Mouse (Mus musculus) lung, postnatal 0 days (tissue): ENCODE measurements around the gene Yes1.

Experiments
- CTCF ChIP-seq: IDR thresholded peaks from 2 replicates; pipeline ENCODE4 v1.5.1; 2016; ENCODE audit warnings: antibody characterized with exemption, mild to moderate bottlenecking
- EP300 ChIP-seq: IDR thresholded peaks from 2 replicates; pipeline ENCODE4 v1.6.1; 2016; ENCODE audit warnings: antibody characterized with exemption, mild to moderate bottlenecking, control low read depth

DNA sequence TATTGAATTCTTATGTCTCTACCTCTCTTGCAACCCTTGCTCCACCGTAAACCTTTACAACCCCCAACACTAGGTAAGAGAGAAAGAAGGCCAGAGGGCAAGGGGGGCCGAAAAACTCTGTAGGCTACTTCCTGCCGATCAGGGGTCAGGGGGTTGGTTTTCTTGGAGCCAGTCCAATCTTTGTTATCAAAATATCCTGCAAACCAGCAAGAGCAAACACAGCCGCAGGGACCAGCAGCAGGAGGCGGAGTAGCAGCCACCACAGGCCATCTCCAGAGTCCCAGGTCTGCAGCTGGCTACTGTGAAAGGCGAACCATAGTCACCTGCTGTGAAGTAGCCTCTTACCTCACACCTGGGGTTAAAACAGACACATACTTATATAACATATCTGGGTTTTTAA lies 107.9 kb downstream of the Yes1 start:
- TF ChIP-seq CTCF (no peak), EP300 (no peak)
